Mouse (Mus musculus): ENCODE measurements around the gene Mta3. TPM values are rescaled to one million over a fixed set of nuclear protein-coding genes. Genes with fewer than 3 reads are reported as not detected.
"Not testable (repeated sequence)": the region's sequence is repeated elsewhere in the genome, so short reads cannot be mapped to it uniquely, and the experiment has no call there.

Mta3 gene
- polyA plus RNA-seq, 1 experiment from 2014 or later: 27.2 TPM

DNA sequence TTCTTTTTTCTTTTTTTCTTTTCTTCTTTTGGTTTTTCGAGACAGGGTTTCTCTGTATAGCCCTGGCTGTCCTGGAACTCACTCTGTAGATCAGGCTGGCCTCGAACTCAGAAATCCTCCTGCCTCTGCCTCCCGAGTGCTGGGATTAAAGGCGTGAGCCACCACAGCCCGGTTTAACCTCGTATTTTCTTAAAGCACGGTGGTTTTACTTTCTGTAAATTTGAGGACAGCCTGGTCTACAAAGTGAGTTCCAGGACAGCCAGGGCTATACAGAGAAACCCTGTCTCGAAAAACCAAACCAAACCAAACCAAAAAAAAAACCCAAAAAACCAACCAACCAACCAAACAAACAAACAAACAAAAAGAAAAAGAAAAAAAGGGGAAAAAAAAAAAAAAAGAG, 155.0 kb downstream of the Mta3 start:
- H3K27ac ChIP-seq (ENCODE audit: low read length); H3K9ac ChIP-seq (ENCODE audit: low read depth, low read length); H3K4me1 ChIP-seq (ENCODE audit: control insufficient read depth, insufficient read depth, low read length): not testable (repeated sequence)

DNA sequence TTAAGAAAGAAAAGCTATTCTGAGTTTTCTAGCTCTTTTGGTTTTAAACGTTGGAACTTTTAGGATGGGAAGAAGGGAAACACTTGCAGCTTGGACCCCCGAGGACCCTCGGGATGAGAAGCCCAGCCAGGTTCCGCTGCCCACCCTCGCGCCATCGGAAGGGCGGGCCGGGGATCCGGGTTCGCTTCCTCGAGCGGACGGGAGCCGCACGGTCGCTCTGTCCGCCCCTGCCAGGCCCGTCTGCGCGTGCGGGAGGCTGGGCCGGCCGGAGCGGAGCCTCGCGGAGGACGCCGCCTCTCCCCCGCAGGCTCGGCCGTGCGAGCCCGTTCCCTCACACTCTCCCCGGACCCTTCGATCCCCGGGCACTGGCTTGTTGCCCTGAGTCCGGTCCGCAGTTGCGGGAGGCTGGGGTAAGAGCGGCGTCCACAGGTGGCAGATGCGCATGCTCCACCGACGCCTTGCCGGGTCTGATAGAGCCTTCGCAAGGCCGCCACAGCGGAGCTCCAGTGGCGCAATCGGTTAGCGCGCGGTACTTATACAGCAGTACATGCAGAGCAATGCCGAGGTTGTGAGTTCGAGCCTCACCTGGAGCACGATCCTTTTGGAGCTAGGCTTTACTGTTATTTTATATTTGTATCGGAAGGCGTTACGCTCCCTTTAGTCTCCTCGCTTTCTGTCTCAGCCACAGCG, 155.6 kb downstream of the Mta3 start:
- ATAC-seq: peak; percentile 95
- H3K4me2 ChIP-seq (ENCODE audit: low read length): peak overlapping the region; percentile 65
- peak overlapping the region; percentile 73 for H3K4me3 ChIP-seq (ENCODE audit: low read depth, low read length)
- H3K4me1 ChIP-seq (ENCODE audit: control insufficient read depth, insufficient read depth, low read length): peaks cover 3% of the 10 kb centered on the region
- no peaks in the 10 kb centered on the region for H3K36me3 ChIP-seq (ENCODE audit: control insufficient read depth, insufficient read depth, low read length)
- H3K27me3 ChIP-seq (ENCODE audit: control insufficient read depth, insufficient read depth, low read depth, low read length): no peaks in the 10 kb centered on the region
- no peaks in the 10 kb centered on the region for H3K9me3 ChIP-seq (replicated peaks; ENCODE audit: control insufficient read depth, low read length, poor library complexity, severe bottlenecking)
- H3K9ac ChIP-seq (ENCODE audit: low read depth, low read length): peak overlapping the region; percentile 87
- peak overlapping the region; percentile 94 for H3K27ac ChIP-seq (ENCODE audit: low read length)
- under 1% methylated on average over 62 of the region's 62 CpGs for WGBS

More for the DNA sequence above, 155.0 kb downstream of the Mta3 start:
- WGBS: 66% methylated on average over 8 of the region's 8 CpGs
- not testable (repeated sequence) for ATAC-seq; H3K9me3 ChIP-seq (replicated peaks; ENCODE audit: control insufficient read depth, low read length, poor library complexity, severe bottlenecking); H3K27me3 ChIP-seq (ENCODE audit: control insufficient read depth, insufficient read depth, low read depth, low read length); H3K36me3 ChIP-seq (ENCODE audit: control insufficient read depth, insufficient read depth, low read length)
- peak overlapping the region; percentile 65; the same call in 1 of the 2 replicates for H3K4me2 ChIP-seq (ENCODE audit: low read length)
- peak overlapping the region; percentile 73 for H3K4me3 ChIP-seq (ENCODE audit: low read depth, low read length)

DNA sequence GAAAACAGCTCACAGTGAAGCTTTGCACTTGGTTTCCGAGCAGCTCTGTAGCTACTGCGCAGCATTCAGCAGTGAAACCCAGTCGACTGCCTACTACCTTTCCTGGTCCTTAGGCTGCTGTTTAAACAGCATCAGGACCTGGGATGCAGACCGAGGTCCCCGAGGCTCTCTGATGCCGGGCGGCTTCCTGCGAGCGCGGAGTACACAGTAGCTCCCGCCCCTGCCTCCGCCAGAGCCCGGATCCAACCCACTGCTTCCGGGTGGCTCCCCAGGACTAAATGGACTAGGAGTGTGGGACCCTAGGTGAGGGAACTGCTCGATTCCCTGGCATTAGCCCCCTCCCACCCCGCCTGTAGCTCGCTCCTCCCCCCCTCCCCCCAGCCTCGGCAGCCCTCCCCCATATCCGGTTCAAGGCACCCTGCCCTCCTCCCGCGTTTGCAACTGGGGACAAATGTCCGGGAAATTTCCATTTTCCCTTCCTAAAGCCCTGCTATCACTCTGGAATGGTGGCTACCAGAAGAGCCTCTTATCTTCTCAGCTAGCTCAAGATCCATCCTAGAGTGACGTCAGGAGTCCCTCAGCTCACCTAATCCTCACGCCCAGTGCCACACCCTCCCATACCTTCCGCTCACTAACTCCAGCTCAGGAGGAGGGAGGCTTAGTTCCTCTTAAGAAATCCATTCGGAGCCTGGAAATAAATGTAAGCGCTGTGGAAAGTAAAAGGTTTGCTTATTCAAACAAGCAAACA, 156.3 kb downstream of the Mta3 start:
- 0% methylated on average over 27 of the region's 27 CpGs for WGBS

GRCm38 (mm10) chr17:83865366-83865765, 159.4 kb downstream of the Mta3 start:
- Histone ChIP-seq H3K9me3 (replicated peaks; ENCODE audit: control insufficient read depth, low read length, poor library complexity, severe bottlenecking) (no peaks in the 10 kb centered on the region), H3K4me1 (ENCODE audit: control insufficient read depth, insufficient read depth, low read length) (peaks cover 3% of the 10 kb centered on the region), H3K4me2 (ENCODE audit: low read length) (no peak overlapping the region), H3K4me3 (ENCODE audit: low read depth, low read length) (no peak overlapping the region), H3K27ac (ENCODE audit: low read length) (no peak overlapping the region), H3K9ac (ENCODE audit: low read depth, low read length) (no peak overlapping the region), H3K36me3 (ENCODE audit: control insufficient read depth, insufficient read depth, low read length) (no peaks in the 10 kb centered on the region), H3K27me3 (ENCODE audit: control insufficient read depth, insufficient read depth, low read depth, low read length) (no peaks in the 10 kb centered on the region)
- ATAC-seq: no peak
- 66% methylated on average over 7 of the region's 7 CpGs for WGBS

More for the DNA sequence above, 156.3 kb downstream of the Mta3 start:
- peak overlapping the region; percentile 65 for H3K4me2 ChIP-seq (ENCODE audit: low read length)
- H3K4me1 ChIP-seq (ENCODE audit: control insufficient read depth, insufficient read depth, low read length): peaks cover 3% of the 10 kb centered on the region
- H3K27me3 ChIP-seq (ENCODE audit: control insufficient read depth, insufficient read depth, low read depth, low read length): no peaks in the 10 kb centered on the region
- H3K9ac ChIP-seq (ENCODE audit: low read depth, low read length): peak overlapping the region; percentile 87
- no peaks in the 10 kb centered on the region for H3K9me3 ChIP-seq (replicated peaks; ENCODE audit: control insufficient read depth, low read length, poor library complexity, severe bottlenecking)
- H3K36me3 ChIP-seq (ENCODE audit: control insufficient read depth, insufficient read depth, low read length): no peaks in the 10 kb centered on the region
- peak; percentile 88 for ATAC-seq
- peak overlapping the region; percentile 73 for H3K4me3 ChIP-seq (ENCODE audit: low read depth, low read length)
- H3K27ac ChIP-seq (ENCODE audit: low read length): peak overlapping the region; percentile 94

- Histone ChIP-seq H3K9me3 (replicated peaks; ENCODE audit: control insufficient read depth, low read length, poor library complexity, severe bottlenecking) (no peaks in the 10 kb centered on the region), H3K27me3 (ENCODE audit: control insufficient read depth, insufficient read depth, low read depth, low read length) (no peaks in the 10 kb centered on the region), H3K36me3 (ENCODE audit: control insufficient read depth, insufficient read depth, low read length) (no peaks in the 10 kb centered on the region), H3K4me2 (ENCODE audit: low read length) (no peak overlapping the region), H3K4me3 (ENCODE audit: low read depth, low read length) (no peak overlapping the region), H3K4me1 (ENCODE audit: control insufficient read depth, insufficient read depth, low read length) (peaks cover 3% of the 10 kb centered on the region), H3K27ac (ENCODE audit: low read length) (no peak overlapping the region), H3K9ac (ENCODE audit: low read depth, low read length) (no peak overlapping the region)
- no peak for ATAC-seq
- 18% methylated on average over 10 of the region's 10 CpGs for WGBS
These were observed 160.6 kb downstream of the Mta3 start for GRCm38 (mm10) chr17:83866582-83866981.

GRCm38 (mm10) chr17:83870385-83870784, 164.4 kb downstream of the Mta3 start:
- H3K9me3 ChIP-seq (replicated peaks; ENCODE audit: control insufficient read depth, low read length, poor library complexity, severe bottlenecking): no peaks in the 10 kb centered on the region
- no peak overlapping the region for H3K9ac ChIP-seq (ENCODE audit: low read depth, low read length)
- H3K4me3 ChIP-seq (ENCODE audit: low read depth, low read length): no peak overlapping the region

More at GRCm38 (mm10) chr17:83870385-83870784, 164.4 kb downstream of the Mta3 start:
- Histone ChIP-seq H3K4me1 (ENCODE audit: control insufficient read depth, insufficient read depth, low read length) (peaks cover 2% of the 10 kb centered on the region; the same call in 1 of the 2 replicates), H3K4me2 (ENCODE audit: low read length) (no peak overlapping the region), H3K27me3 (ENCODE audit: control insufficient read depth, insufficient read depth, low read depth, low read length) (no peaks in the 10 kb centered on the region), H3K36me3 (ENCODE audit: control insufficient read depth, insufficient read depth, low read length) (no peaks in the 10 kb centered on the region), H3K27ac (ENCODE audit: low read length) (no peak overlapping the region)
- 92% methylated on average over 4 of the region's 4 CpGs for WGBS
- no peak for ATAC-seq

Other genes with a start within 250 kb of the Mta3 start
- 179 and 191 TPM in 2 replicates for gene Cox7a2l, start 188.8 kb upstream of the Mta3 start, polyA plus RNA-seq (2015; fragmentation: Nextera tagmentation; extraction: Ambion mirVana)
- gene Kcng3, start 74.3 kb upstream of the Mta3 start, polyA plus RNA-seq (2015; fragmentation: Nextera tagmentation; extraction: Ambion mirVana): 0.10 TPM in 1 of 2 replicates, not detected in the other
- 0.23 TPM in 1 of 2 replicates, not detected in the other for gene Haao, start 141.8 kb downstream of the Mta3 start, polyA plus RNA-seq (2015; fragmentation: Nextera tagmentation; extraction: Ambion mirVana)